Mouse (Mus musculus): Measurements from ENCODE around the gene Cpvl. TPM values are rescaled to one million over a fixed set of nuclear protein-coding genes. Genes with fewer than 3 reads are reported as not detected.
A peak's percentile ranks its signal among the peaks of the same experiment; 100 is the strongest.

Cpvl gene
- polyA plus RNA-seq, 1 experiment from 2014 or later: not detected

DNA sequence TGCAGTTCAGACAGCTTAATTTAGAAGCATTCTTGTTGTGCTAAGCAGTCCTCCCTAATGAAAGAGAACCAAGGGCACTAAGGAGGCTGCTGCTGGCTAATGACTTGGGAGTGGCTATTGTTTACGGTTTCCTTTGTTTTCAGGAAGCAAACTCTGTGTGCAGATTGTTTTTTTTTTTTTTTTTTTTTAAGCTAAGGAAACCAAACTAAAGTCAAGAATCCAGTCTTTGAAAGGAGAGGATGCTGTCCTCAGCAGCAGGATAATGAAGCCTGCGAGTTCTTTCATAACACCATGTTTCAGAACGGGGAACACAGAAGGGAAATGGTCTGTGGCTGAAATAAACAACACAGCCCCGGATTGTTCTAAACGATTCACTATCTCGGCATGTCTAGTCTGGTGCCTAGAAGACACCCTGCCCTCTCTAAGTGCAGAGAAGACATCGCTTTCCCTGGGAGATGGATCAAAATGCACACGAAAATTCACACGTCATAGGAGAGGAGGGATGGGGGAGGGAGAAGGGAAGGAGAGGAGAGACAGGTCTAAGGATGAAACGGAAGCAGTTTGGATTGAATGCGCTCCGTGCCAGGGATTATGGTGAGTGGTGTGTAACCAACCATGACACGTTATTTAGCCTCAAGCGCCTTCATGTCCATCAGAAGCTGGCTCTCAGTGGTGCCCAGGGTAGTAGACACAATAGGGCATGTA lies 97.8 kb downstream of the Cpvl start:
- WGBS: 8% methylated on average over 14 of the region's 14 CpGs
- H3K4me3 ChIP-seq (ENCODE audit: low read depth, low read length): peak overlapping the region; percentile 15; the same call in 1 of the 2 replicates
- no peaks in the 10 kb centered on the region for H3K27me3 ChIP-seq (ENCODE audit: control insufficient read depth, insufficient read depth, low read length)
- DNase-seq (ENCODE audit: low spot score, missing footprints): peak; percentile 93
- no peak overlapping the region; the same call in 1 of the 2 replicates for H3K27ac ChIP-seq (ENCODE audit: low read depth, low read length)
- H3K4me1 ChIP-seq (ENCODE audit: control insufficient read depth, insufficient read depth, low read length): peaks cover 6% of the 10 kb centered on the region; the same call in 1 of the 2 replicates
- peak overlapping the region; percentile 62 for H3K9ac ChIP-seq (ENCODE audit: low read length)
- H3K4me2 ChIP-seq: peak overlapping the region; percentile 49
- H3K9me3 ChIP-seq (ENCODE audit: control insufficient read depth, low read length): no peaks in the 10 kb centered on the region
- H3K36me3 ChIP-seq (ENCODE audit: control insufficient read depth, insufficient read depth, low read length): no peaks in the 10 kb centered on the region
- ATAC-seq (ENCODE audit: low FRiP score): peak; percentile 74

GRCm38 (mm10) chr6:53879567-53879966 lies 98.9 kb downstream of the Cpvl start:
- ATAC-seq (ENCODE audit: low FRiP score) (no peak), DNase-seq (ENCODE audit: low spot score, missing footprints) (no peak)
- H3K4me3 ChIP-seq (ENCODE audit: low read depth, low read length): no peak overlapping the region
- H3K27ac ChIP-seq (ENCODE audit: low read depth, low read length): no peak overlapping the region
- no peak overlapping the region for H3K9ac ChIP-seq (ENCODE audit: low read length)
- H3K4me1 ChIP-seq (ENCODE audit: control insufficient read depth, insufficient read depth, low read length): peaks cover 6% of the 10 kb centered on the region; the same call in 1 of the 2 replicates
- H3K27me3 ChIP-seq (ENCODE audit: control insufficient read depth, insufficient read depth, low read length): no peaks in the 10 kb centered on the region
- no peak overlapping the region for H3K4me2 ChIP-seq
- no peaks in the 10 kb centered on the region for H3K9me3 ChIP-seq (ENCODE audit: control insufficient read depth, low read length)
- no peaks in the 10 kb centered on the region for H3K36me3 ChIP-seq (ENCODE audit: control insufficient read depth, insufficient read depth, low read length)
- WGBS: 93% methylated on average over 8 of the region's 8 CpGs

GRCm38 (mm10) chr6:53874881-53875429 lies 103.5 kb downstream of the Cpvl start:
- H3K9me3 ChIP-seq (ENCODE audit: control insufficient read depth, low read length): no peaks in the 10 kb centered on the region
- no peaks in the 10 kb centered on the region for H3K36me3 ChIP-seq (ENCODE audit: control insufficient read depth, insufficient read depth, low read length)
- no peak overlapping the region for H3K27ac ChIP-seq (ENCODE audit: low read depth, low read length)
- no peak overlapping the region for H3K4me2 ChIP-seq
- no peaks in the 10 kb centered on the region for H3K27me3 ChIP-seq (ENCODE audit: control insufficient read depth, insufficient read depth, low read length)
- ATAC-seq (ENCODE audit: low FRiP score): no peak
- H3K4me1 ChIP-seq (ENCODE audit: control insufficient read depth, insufficient read depth, low read length): no peaks in the 10 kb centered on the region
- H3K4me3 ChIP-seq (ENCODE audit: low read depth, low read length): no peak overlapping the region
- no peak for DNase-seq (ENCODE audit: low spot score, missing footprints)
- 90% methylated on average over 9 of the region's 9 CpGs for WGBS
- H3K9ac ChIP-seq (ENCODE audit: low read length): no peak overlapping the region

GRCm38 (mm10) chr6:53871903-53872302 lies 106.6 kb downstream of the Cpvl start:
- no peak overlapping the region for H3K27ac ChIP-seq (ENCODE audit: low read depth, low read length)
- WGBS: 97% methylated on average over 6 of the region's 6 CpGs

GRCm38 (mm10) chr6:53863011-53863410 lies 115.5 kb downstream of the Cpvl start:
- Histone ChIP-seq H3K4me1 (ENCODE audit: control insufficient read depth, insufficient read depth, low read length) (no peaks in the 10 kb centered on the region), H3K4me3 (ENCODE audit: low read depth, low read length) (no peak overlapping the region), H3K9ac (ENCODE audit: low read length) (no peak overlapping the region), H3K36me3 (ENCODE audit: control insufficient read depth, insufficient read depth, low read length) (no peaks in the 10 kb centered on the region), H3K27me3 (ENCODE audit: control insufficient read depth, insufficient read depth, low read length) (no peaks in the 10 kb centered on the region), H3K4me2 (no peak overlapping the region), H3K9me3 (ENCODE audit: control insufficient read depth, low read length) (no peaks in the 10 kb centered on the region), H3K27ac (ENCODE audit: low read depth, low read length) (no peak overlapping the region)
- 78% methylated on average over 2 of the region's 2 CpGs for WGBS
- DNase-seq (ENCODE audit: low spot score, missing footprints) (no peak), ATAC-seq (ENCODE audit: low FRiP score) (no peak)

More at GRCm38 (mm10) chr6:53871903-53872302, 106.6 kb downstream of the Cpvl start:
- no peaks in the 10 kb centered on the region for H3K27me3 ChIP-seq (ENCODE audit: control insufficient read depth, insufficient read depth, low read length)
- no peaks in the 10 kb centered on the region for H3K4me1 ChIP-seq (ENCODE audit: control insufficient read depth, insufficient read depth, low read length)
- no peaks in the 10 kb centered on the region; the same call in 1 of the 2 replicates for H3K9me3 ChIP-seq (ENCODE audit: control insufficient read depth, low read length)
- H3K9ac ChIP-seq (ENCODE audit: low read length): no peak overlapping the region
- ATAC-seq (ENCODE audit: low FRiP score) (no peak), DNase-seq (ENCODE audit: low spot score, missing footprints) (no peak)
- no peaks in the 10 kb centered on the region for H3K36me3 ChIP-seq (ENCODE audit: control insufficient read depth, insufficient read depth, low read length)
- no peak overlapping the region for H3K4me3 ChIP-seq (ENCODE audit: low read depth, low read length)
- H3K4me2 ChIP-seq: no peak overlapping the region

DNA sequence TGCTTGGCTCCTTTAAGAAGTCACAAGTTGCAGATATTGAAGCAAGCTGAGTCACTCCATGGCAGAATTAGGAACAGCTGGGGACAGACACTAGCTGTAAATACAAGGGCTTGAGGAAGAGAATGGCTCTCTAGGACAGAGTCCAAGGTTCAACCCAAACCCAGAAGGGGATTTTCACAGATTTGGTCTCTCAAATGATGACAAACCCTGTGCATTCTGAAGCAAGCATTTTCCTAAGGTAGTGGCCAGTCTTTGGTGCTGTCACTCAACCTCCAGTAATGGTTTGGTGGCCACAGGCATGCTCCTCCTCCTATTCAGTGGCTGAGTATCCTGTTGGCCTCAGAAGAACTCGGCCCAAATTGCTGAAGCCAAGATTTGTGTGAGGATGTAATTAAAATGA lies 119.4 kb downstream of the Cpvl start:
- no peaks in the 10 kb centered on the region for H3K4me1 ChIP-seq (ENCODE audit: control insufficient read depth, insufficient read depth, low read length)
- H3K27me3 ChIP-seq (ENCODE audit: control insufficient read depth, insufficient read depth, low read length): no peaks in the 10 kb centered on the region
- no peak overlapping the region for H3K27ac ChIP-seq (ENCODE audit: low read depth, low read length)
- no peaks in the 10 kb centered on the region for H3K9me3 ChIP-seq (ENCODE audit: control insufficient read depth, low read length)
- H3K4me3 ChIP-seq (ENCODE audit: low read depth, low read length): no peak overlapping the region
- H3K36me3 ChIP-seq (ENCODE audit: control insufficient read depth, insufficient read depth, low read length): no peaks in the 10 kb centered on the region
- no peak overlapping the region for H3K4me2 ChIP-seq
- ATAC-seq (ENCODE audit: low FRiP score) (no peak), DNase-seq (ENCODE audit: low spot score, missing footprints) (peak; percentile 59)
- no peak overlapping the region for H3K9ac ChIP-seq (ENCODE audit: low read length)
- 42% methylated on average over 1 of the region's 1 CpGs for WGBS

DNA sequence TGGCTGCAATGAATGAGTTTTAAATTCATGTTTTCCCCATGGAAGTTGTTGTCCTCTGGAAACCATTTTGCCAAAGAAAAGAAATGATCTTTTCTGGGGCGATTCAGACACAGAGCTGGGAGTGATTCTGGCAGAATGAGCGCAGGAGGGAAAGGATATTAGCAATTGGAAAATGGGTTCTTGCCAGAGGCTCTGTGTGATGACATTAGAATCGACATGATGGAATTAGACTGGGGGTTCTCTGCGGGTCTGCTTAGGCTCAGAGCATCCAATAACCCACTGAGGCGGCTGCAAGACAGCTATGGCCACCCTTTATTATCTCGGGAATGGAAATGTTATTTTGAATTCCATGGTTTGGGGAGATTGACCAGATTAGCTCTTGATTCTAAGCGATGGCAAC lies 120.6 kb downstream of the Cpvl start:
- 74% methylated on average over 7 of the region's 7 CpGs for WGBS
- Histone ChIP-seq H3K4me3 (ENCODE audit: low read depth, low read length) (no peak overlapping the region), H3K4me1 (ENCODE audit: control insufficient read depth, insufficient read depth, low read length) (no peaks in the 10 kb centered on the region), H3K36me3 (ENCODE audit: control insufficient read depth, insufficient read depth, low read length) (no peaks in the 10 kb centered on the region), H3K27me3 (ENCODE audit: control insufficient read depth, insufficient read depth, low read length) (no peaks in the 10 kb centered on the region), H3K4me2 (no peak overlapping the region), H3K9ac (ENCODE audit: low read length) (no peak overlapping the region), H3K27ac (ENCODE audit: low read depth, low read length) (no peak overlapping the region), H3K9me3 (ENCODE audit: control insufficient read depth, low read length) (no peaks in the 10 kb centered on the region)
- ATAC-seq (ENCODE audit: low FRiP score) (no peak), DNase-seq (ENCODE audit: low spot score, missing footprints) (no peak)

DNA sequence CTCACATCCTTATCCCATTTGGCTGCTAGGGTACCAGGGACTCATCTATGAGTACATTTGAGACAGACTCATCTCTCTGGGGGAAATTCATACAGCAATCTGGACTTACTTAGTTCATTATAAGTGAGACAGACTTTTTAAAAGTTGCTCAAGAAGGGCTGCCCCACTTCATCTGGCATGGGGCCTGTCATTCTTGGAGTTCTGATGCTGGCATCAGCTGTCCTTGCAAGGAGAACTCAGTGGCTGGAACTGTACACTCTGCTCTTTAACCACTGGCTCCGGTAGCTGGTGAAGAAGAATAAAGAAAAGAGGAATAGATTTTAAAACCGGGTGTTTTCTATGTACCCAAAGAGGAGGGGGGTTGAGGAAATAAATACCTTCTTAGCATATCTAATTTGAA lies 121.7 kb downstream of the Cpvl start:
- ATAC-seq (ENCODE audit: low FRiP score): no peak
- WGBS: 87% methylated on average over 2 of the region's 2 CpGs
- no peak for DNase-seq (ENCODE audit: low spot score, missing footprints)

GRCm38 (mm10) chr6:53854971-53855856 lies 123.3 kb downstream of the Cpvl start:
- no peak for ATAC-seq (ENCODE audit: low FRiP score)
- Histone ChIP-seq H3K36me3 (ENCODE audit: control insufficient read depth, insufficient read depth, low read length) (no peaks in the 10 kb centered on the region), H3K4me2 (no peak overlapping the region), H3K4me3 (ENCODE audit: low read depth, low read length) (no peak overlapping the region), H3K9ac (ENCODE audit: low read length) (no peak overlapping the region), H3K9me3 (ENCODE audit: control insufficient read depth, low read length) (no peaks in the 10 kb centered on the region), H3K27ac (ENCODE audit: low read depth, low read length) (no peak overlapping the region), H3K4me1 (ENCODE audit: control insufficient read depth, insufficient read depth, low read length) (no peaks in the 10 kb centered on the region), H3K27me3 (ENCODE audit: control insufficient read depth, insufficient read depth, low read length) (no peaks in the 10 kb centered on the region)
- DNase-seq (ENCODE audit: low spot score, missing footprints): no peak
- 85% methylated on average over 12 of the region's 12 CpGs for WGBS

More for the DNA sequence above, 121.7 kb downstream of the Cpvl start:
- no peaks in the 10 kb centered on the region for H3K4me1 ChIP-seq (ENCODE audit: control insufficient read depth, insufficient read depth, low read length)
- H3K27me3 ChIP-seq (ENCODE audit: control insufficient read depth, insufficient read depth, low read length): no peaks in the 10 kb centered on the region
- H3K4me2 ChIP-seq: no peak overlapping the region
- H3K27ac ChIP-seq (ENCODE audit: low read depth, low read length): no peak overlapping the region
- H3K36me3 ChIP-seq (ENCODE audit: control insufficient read depth, insufficient read depth, low read length): no peaks in the 10 kb centered on the region
- no peaks in the 10 kb centered on the region for H3K9me3 ChIP-seq (ENCODE audit: control insufficient read depth, low read length)
- H3K4me3 ChIP-seq (ENCODE audit: low read depth, low read length): no peak overlapping the region
- no peak overlapping the region for H3K9ac ChIP-seq (ENCODE audit: low read length)

Measured in midbrain, embryonic 11.5 days (tissue).